Comparison of ENCODE assay signal across 9 mouse cellular contexts in the genomic region with DNA sequence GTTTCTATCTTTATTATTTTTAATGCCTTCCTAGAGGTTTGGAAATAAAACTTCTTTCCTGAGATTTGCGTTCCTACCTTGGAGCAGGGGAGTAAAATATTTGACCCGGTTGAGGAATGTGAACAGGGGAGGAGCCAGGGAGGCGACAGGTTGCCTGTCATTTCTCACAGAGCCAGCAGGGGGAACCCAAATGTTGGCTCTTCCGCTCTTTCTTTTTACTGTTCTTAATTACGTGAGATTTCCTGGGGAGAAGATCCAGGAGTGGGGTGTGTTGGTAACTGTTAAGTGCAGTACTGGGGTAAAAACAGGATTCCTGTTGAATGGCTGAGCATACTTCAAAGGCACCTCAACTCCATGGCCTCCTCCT. TPM values are rescaled to one million over a fixed set of nuclear protein-coding genes. Genes with fewer than 3 reads are reported as not detected.
A peak's percentile ranks its signal among the peaks of the same experiment; 100 is the strongest.
DNase-seq lines count a peak whose midpoint lies in the region; ATAC-seq and TF ChIP-seq lines count a peak whose summit lies in the region.
"Had no signal": no experiment of that assay in that cellular context is flagged by ENCODE, and none has a peak within 500 bp of the region (broad histone marks: within the 10 kb centered on the region; RNA-seq: fewer than 3 reads in every experiment).

No protein-coding gene starts in this region.

- peaks cover 48% of the 10 kb centered on the region for H3K36me3 ChIP-seq in heart, embryonic 10.5 days
- H3K36me3 ChIP-seq in heart, embryonic 12.5 days: peaks cover 53% of the 10 kb centered on the region
- peaks cover 74% of the 10 kb centered on the region for H3K36me3 ChIP-seq in E14TG2a.4 (ENCODE audit: insufficient read depth, low read length)
- peaks cover 20% of the 10 kb centered on the region for H3K36me3 ChIP-seq in lung, embryonic 16.5 days (ENCODE audit: control insufficient read depth, insufficient read depth, low read length)
- H3K36me3 ChIP-seq in stomach, embryonic 14.5 days (ENCODE audit: control insufficient read depth, insufficient read depth, low read length): peaks cover 31% of the 10 kb centered on the region

- H3K9ac ChIP-seq in heart, embryonic 12.5 days: no peak overlapping the region
- H3K9ac ChIP-seq in lung, embryonic 16.5 days (ENCODE audit: low read length): peak overlapping the region; percentile 21; the same call in 1 of the 2 replicates
- H3K9ac ChIP-seq in stomach, embryonic 14.5 days (replicated peaks; ENCODE audit: low read depth, low read length): no peak overlapping the region
- H3K9ac ChIP-seq: limb, embryonic 15.5 days had no signal

- WGBS in heart, embryonic 10.5 days: 11% methylated on average over 5 of the region's 5 CpGs
- WGBS in heart, embryonic 12.5 days: 13% methylated on average over 5 of the region's 5 CpGs
- WGBS in lung, embryonic 16.5 days: 10% methylated on average over 5 of the region's 5 CpGs
- WGBS in stomach, embryonic 14.5 days: 10% methylated on average over 5 of the region's 5 CpGs

- H3K27me3 ChIP-seq in heart, embryonic 10.5 days (ENCODE audit: insufficient read depth, poor library complexity, severe bottlenecking): no peaks in the 10 kb centered on the region
- H3K27me3 ChIP-seq in heart, embryonic 12.5 days (replicated peaks): no peaks in the 10 kb centered on the region
- no peaks in the 10 kb centered on the region for H3K27me3 ChIP-seq in E14TG2a.4 (ENCODE audit: insufficient read depth, low read length)
- H3K27me3 ChIP-seq in lung, embryonic 16.5 days (ENCODE audit: control insufficient read depth, insufficient read depth, low read depth, low read length): no peaks in the 10 kb centered on the region
- no peaks in the 10 kb centered on the region for H3K27me3 ChIP-seq in stomach, embryonic 14.5 days (ENCODE audit: control insufficient read depth, insufficient read depth, low read length)
- H3K27me3 ChIP-seq: limb, embryonic 15.5 days had no signal

- peaks cover 7% of the 10 kb centered on the region; the same call in 1 of the 2 replicates for H3K4me1 ChIP-seq in heart, embryonic 10.5 days
- H3K4me1 ChIP-seq in heart, embryonic 12.5 days (replicated peaks): peaks cover 16% of the 10 kb centered on the region; the same call in 1 of the 2 replicates
- peaks cover 76% of the 10 kb centered on the region for H3K4me1 ChIP-seq in E14TG2a.4 (replicated peaks; ENCODE audit: low read depth, low read length)
- peaks cover 8% of the 10 kb centered on the region; the same call in 1 of the 2 replicates for H3K4me1 ChIP-seq in lung, embryonic 16.5 days (replicated peaks; ENCODE audit: control insufficient read depth, insufficient read depth, low read length)
- H3K4me1 ChIP-seq in stomach, embryonic 14.5 days (ENCODE audit: control insufficient read depth, insufficient read depth, low read length): no peaks in the 10 kb centered on the region

- no peak for DNase-seq in heart, embryonic 10.5 days (ENCODE audit: low spot score)
- peak; percentile 74 for DNase-seq in embryo, embryonic 11 days
- peak; percentile 68 to 77 for DNase-seq in kidney, adult 8-10 months
- DNase-seq in gastrocnemius, postnatal 36 days: no peak

- peak overlapping the region; percentile 56; the same call in 1 of the 2 replicates for H3K27ac ChIP-seq in heart, embryonic 10.5 days
- no peak overlapping the region for H3K27ac ChIP-seq in heart, embryonic 12.5 days (ENCODE audit: poor library complexity, severe bottlenecking)
- no peak overlapping the region for H3K27ac ChIP-seq in lung, embryonic 16.5 days (ENCODE audit: low read length)
- 0 out of 2 replicates have a peak overlapping the region, but pooled peaks have one; percentile 21 for H3K27ac ChIP-seq in stomach, embryonic 14.5 days (ENCODE audit: low read length)
- H3K27ac ChIP-seq: limb, embryonic 15.5 days had no signal

- intact Hi-C loops in gastrocnemius, postnatal 36 days (cut with DNase I): no loop called here

- no peak overlapping the region for H3K4me2 ChIP-seq in heart, embryonic 12.5 days
- no peak overlapping the region for H3K4me2 ChIP-seq in lung, embryonic 16.5 days (ENCODE audit: low read depth, low read length)
- H3K4me2 ChIP-seq in stomach, embryonic 14.5 days (replicated peaks; ENCODE audit: low read depth, low read length): no peak overlapping the region
- H3K4me2 ChIP-seq: limb, embryonic 15.5 days had no signal

- no peak overlapping the region for H3K4me3 ChIP-seq in heart, embryonic 10.5 days
- H3K4me3 ChIP-seq in heart, embryonic 12.5 days: no peak overlapping the region
- H3K4me3 ChIP-seq in E14TG2a.4 (replicated peaks; ENCODE audit: low read length): no peak overlapping the region
- no peak overlapping the region for H3K4me3 ChIP-seq in lung, embryonic 16.5 days (ENCODE audit: low read length)
- H3K4me3 ChIP-seq in stomach, embryonic 14.5 days (ENCODE audit: low read depth, low read length): no peak overlapping the region
- H3K4me3 ChIP-seq: limb, embryonic 15.5 days had no signal

- peak; percentile 75 for TF ChIP-seq CTCF in E14TG2a.4 (conservative IDR thresholded peaks at IDR 0.05; ENCODE audit: low read length)

- H3K9me3 ChIP-seq in heart, embryonic 10.5 days: no peaks in the 10 kb centered on the region
- no peaks in the 10 kb centered on the region for H3K9me3 ChIP-seq in heart, embryonic 12.5 days (replicated peaks)
- H3K9me3 ChIP-seq in E14TG2a.4 (ENCODE audit: low read length): no peaks in the 10 kb centered on the region
- H3K9me3 ChIP-seq in lung, embryonic 16.5 days (ENCODE audit: control insufficient read depth, low read length): 0 out of 2 replicates have a peak, but pooled peaks cover 2% of the 10 kb centered on the region
- no peaks in the 10 kb centered on the region for H3K9me3 ChIP-seq in stomach, embryonic 14.5 days (ENCODE audit: control insufficient read depth, low read depth, low read length)
- H3K9me3 ChIP-seq: limb, embryonic 15.5 days had no signal

- no peak for ATAC-seq in heart, embryonic 12.5 days (ENCODE audit: insufficient number of reproducible peaks, low FRiP score)
- peak; percentile 55 for ATAC-seq in lung, embryonic 16.5 days (ENCODE audit: low read depth)
- ATAC-seq in stomach, embryonic 14.5 days (ENCODE audit: insufficient number of reproducible peaks, insufficient read depth, low FRiP score, low read depth): 0 out of 2 replicates have a peak, but pooled peaks have one; percentile 30

RNA-seq across cellular contexts. Expression of gene Anxa9, which starts 10.9 kb away (rescaled TPM):
- 1.6 and 2.5 TPM in 2 replicates for polyA plus RNA-seq in heart, embryonic 10.5 days (2016; fragmentation: Nextera tagmentation; extraction: Ambion mirVana)
- polyA plus RNA-seq in heart, embryonic 12.5 days (2016; fragmentation: Nextera tagmentation; extraction: Ambion mirVana): 1.2 and 1.7 TPM in 2 replicates
- polyA plus RNA-seq in lung, embryonic 16.5 days (2015; fragmentation: Nextera tagmentation; extraction: Ambion mirVana): 1.7 and 2.0 TPM in 2 replicates
- 1.7 and 2.1 TPM in 2 replicates for polyA plus RNA-seq in stomach, embryonic 14.5 days (2014; fragmentation: Nextera tagmentation; extraction: Ambion mirVana)
- total RNA-seq in gastrocnemius, postnatal 36 days (2021): under 1 TPM in 1 of 2 experiments, not detected in 1; 0.64 TPM

RNA-seq across cellular contexts. Expression of gene Prune1, which starts 14.2 kb away (rescaled TPM):
- polyA plus RNA-seq in heart, embryonic 10.5 days (2016; fragmentation: Nextera tagmentation; extraction: Ambion mirVana): 30.7 and 31.1 TPM in 2 replicates
- polyA plus RNA-seq in heart, embryonic 12.5 days (2016; fragmentation: Nextera tagmentation; extraction: Ambion mirVana): 29.5 and 31.7 TPM in 2 replicates
- 23.2 and 23.9 TPM in 2 replicates for polyA plus RNA-seq in lung, embryonic 16.5 days (2015; fragmentation: Nextera tagmentation; extraction: Ambion mirVana)
- 20.1 and 23.1 TPM in 2 replicates for polyA plus RNA-seq in stomach, embryonic 14.5 days (2014; fragmentation: Nextera tagmentation; extraction: Ambion mirVana)
- 10 to 100 TPM; 39.4 to 45.5 TPM for total RNA-seq in gastrocnemius, postnatal 36 days (2021)

RNA-seq across cellular contexts. Expression of gene Mindy1, which starts 14.9 kb away (rescaled TPM):
- 26.2 and 27.0 TPM in 2 replicates for polyA plus RNA-seq in heart, embryonic 10.5 days (2016; fragmentation: Nextera tagmentation; extraction: Ambion mirVana)
- polyA plus RNA-seq in heart, embryonic 12.5 days (2016; fragmentation: Nextera tagmentation; extraction: Ambion mirVana): 26.9 and 29.7 TPM in 2 replicates
- 41.0 and 47.0 TPM in 2 replicates for polyA plus RNA-seq in lung, embryonic 16.5 days (2015; fragmentation: Nextera tagmentation; extraction: Ambion mirVana)
- 47.1 and 51.1 TPM in 2 replicates for polyA plus RNA-seq in stomach, embryonic 14.5 days (2014; fragmentation: Nextera tagmentation; extraction: Ambion mirVana)
- 10 to 100 TPM; 21.3 to 23.8 TPM for total RNA-seq in gastrocnemius, postnatal 36 days (2021)

RNA-seq across cellular contexts. Expression of gene Cers2, which starts 18.5 kb away (rescaled TPM):
- 147 TPM in 2 replicates for polyA plus RNA-seq in heart, embryonic 10.5 days (2016; fragmentation: Nextera tagmentation; extraction: Ambion mirVana)
- polyA plus RNA-seq in heart, embryonic 12.5 days (2016; fragmentation: Nextera tagmentation; extraction: Ambion mirVana): 136 and 137 TPM in 2 replicates
- 221 and 230 TPM in 2 replicates for polyA plus RNA-seq in lung, embryonic 16.5 days (2015; fragmentation: Nextera tagmentation; extraction: Ambion mirVana)
- polyA plus RNA-seq in stomach, embryonic 14.5 days (2014; fragmentation: Nextera tagmentation; extraction: Ambion mirVana): 136 and 146 TPM in 2 replicates
- total RNA-seq in gastrocnemius, postnatal 36 days (2021): 10 to 100 TPM; 15.9 to 23.3 TPM

RNA-seq across cellular contexts. Expression of gene Bnipl, which starts 45.1 kb away (rescaled TPM):
- polyA plus RNA-seq in heart, embryonic 10.5 days (2016; fragmentation: Nextera tagmentation; extraction: Ambion mirVana): 0.22 and 0.43 TPM in 2 replicates
- not detected in 2 replicates for polyA plus RNA-seq in heart, embryonic 12.5 days (2016; fragmentation: Nextera tagmentation; extraction: Ambion mirVana)
- 4.6 and 5.7 TPM in 2 replicates for polyA plus RNA-seq in lung, embryonic 16.5 days (2015; fragmentation: Nextera tagmentation; extraction: Ambion mirVana)
- 8.2 and 8.4 TPM in 2 replicates for polyA plus RNA-seq in stomach, embryonic 14.5 days (2014; fragmentation: Nextera tagmentation; extraction: Ambion mirVana)
- not detected for total RNA-seq in gastrocnemius, postnatal 36 days (2021)

Comparison
In these comparisons a context has a peak if more than half of its experiments do, and no peak if none do; other contexts are left out.
1. H3K27ac ChIP-seq: peak in heart, embryonic 10.5 days (single experiment) and stomach, embryonic 14.5 days (single experiment); none in heart, embryonic 12.5 days (single experiment) and lung, embryonic 16.5 days (single experiment).
2. DNase-seq: peak in embryo, embryonic 11 days (single experiment) and kidney, adult 8-10 months (2 of 2); none in heart, embryonic 10.5 days (single experiment) and gastrocnemius, postnatal 36 days (0 of 2).